Mouse (Mus musculus): ENCODE data around the gene Gan.

- no peak for TF ChIP-seq GATA1 (IDR thresholded peaks at IDR 0.05; ENCODE audit: borderline replicate concordance, low read length)
- TF ChIP-seq FLI1 (IDR thresholded peaks at IDR 0.05; ENCODE audit: low read length) = no peak
Observed at GRCm38 (mm10) chr8:117200346-117200745, 42.4 kb downstream of the Gan start.
